Mouse (Mus musculus): ENCODE measurements around the gene Slc4a1.
"Not testable (repeated sequence)": the region's sequence is repeated elsewhere in the genome, so short reads cannot be mapped to it uniquely, and the experiment has no call there.

Gene Slc4a1

GRCm38 (mm10) chr11:102398007-102398825 lies 32.2 kb upstream of the Slc4a1 start:
- no peak for DNase-seq (ENCODE audit: low spot score)

- no peak for DNase-seq (ENCODE audit: low spot score)
Measured at GRCm38 (mm10) chr11:102396671-102397141, 30.7 kb upstream of the Slc4a1 start.

GRCm38 (mm10) chr11:102396263-102396662 lies 30.3 kb upstream of the Slc4a1 start:
- no peak for DNase-seq (ENCODE audit: low spot score)

DNA sequence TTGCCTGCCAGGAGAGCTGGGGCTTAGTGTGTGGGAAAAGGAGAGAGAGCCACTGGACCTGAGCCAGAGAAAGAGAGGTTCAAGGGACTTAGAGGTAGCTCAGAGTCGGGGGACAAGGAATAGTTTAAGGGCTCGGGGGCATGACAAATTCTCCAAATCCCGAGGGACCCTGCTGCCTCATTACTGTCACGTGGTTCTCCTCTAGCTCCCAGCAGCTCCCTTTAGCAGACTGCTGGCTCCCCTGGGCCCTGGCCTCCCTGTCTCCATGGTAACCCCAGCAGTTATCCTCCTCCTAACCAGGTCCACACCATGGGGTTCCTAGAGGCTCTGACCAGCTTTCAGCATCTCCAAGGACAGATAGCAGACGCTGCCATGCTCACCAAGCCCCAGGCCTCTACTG lies 29.2 kb upstream of the Slc4a1 start:
- DNase-seq (ENCODE audit: low spot score): no peak

DNA sequence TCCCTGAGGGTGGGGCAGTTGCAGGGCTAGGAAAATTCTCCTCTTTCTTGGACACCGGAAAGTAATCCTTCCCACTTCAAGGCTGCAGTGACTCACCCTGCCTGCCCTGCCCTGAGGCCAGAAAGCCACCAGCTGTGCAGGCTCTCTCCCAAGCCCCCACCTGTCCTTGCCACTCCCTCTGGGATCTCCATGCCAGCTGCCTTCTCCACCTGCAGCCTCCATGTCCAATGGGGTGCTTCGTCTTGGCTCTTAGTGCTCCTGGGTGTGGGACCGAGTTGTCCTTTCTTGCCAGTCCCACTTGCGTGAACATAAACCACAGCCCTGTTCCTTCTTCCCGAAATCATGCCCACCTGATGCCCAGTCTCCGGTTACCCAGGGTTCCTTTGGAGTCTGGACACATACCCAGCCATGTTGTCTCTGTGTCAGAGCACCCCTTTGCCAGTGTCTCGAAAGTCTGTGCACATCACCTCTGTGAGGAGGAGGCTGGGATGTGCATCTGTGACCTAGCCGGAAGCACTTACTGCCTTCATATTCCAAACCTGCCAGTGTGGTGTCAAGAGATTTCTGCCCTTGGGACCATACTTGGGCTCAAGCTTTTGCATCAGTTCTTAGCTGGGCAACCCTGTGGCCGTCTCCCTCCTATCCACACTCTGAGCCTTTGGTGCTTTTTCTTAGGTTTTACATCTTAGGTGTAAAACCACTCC lies 28.6 kb upstream of the Slc4a1 start:
- DNase-seq (ENCODE audit: low spot score): no peak

DNA sequence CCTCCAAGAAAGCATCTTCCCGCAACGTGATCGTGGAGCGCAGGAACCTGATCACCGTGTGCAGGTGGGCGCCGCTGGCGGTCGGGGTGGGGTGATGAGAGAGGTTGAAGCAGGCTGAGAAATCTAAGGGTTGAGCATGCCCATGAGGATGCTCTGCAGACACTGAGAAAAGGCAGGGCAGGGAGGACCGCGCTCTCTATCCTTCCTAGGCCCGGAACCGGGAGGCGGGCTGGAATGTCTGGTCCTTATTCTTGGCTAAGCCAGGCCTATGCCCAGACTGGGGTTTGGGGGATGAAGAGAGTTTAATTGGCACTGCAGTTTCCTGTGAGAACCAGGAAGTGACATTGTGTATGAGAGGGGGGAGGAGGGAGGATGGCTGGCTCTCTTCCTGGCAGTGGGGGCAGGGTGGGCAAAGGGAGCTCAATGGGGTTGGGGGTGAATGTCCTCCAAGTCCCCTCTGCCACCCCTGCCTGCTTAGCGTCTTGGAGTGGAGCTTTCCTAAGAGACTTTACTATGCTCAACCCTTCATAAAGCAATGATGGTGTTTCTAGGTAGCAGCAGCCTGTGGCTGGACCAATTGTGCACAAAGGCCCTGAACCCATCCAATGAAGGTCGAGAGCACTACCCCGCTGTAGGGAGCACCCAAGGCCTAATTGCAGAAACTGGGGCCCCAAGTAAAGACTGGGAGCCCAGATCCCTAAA lies 27.9 kb upstream of the Slc4a1 start:
- DNase-seq (ENCODE audit: low spot score): no peak

DNA sequence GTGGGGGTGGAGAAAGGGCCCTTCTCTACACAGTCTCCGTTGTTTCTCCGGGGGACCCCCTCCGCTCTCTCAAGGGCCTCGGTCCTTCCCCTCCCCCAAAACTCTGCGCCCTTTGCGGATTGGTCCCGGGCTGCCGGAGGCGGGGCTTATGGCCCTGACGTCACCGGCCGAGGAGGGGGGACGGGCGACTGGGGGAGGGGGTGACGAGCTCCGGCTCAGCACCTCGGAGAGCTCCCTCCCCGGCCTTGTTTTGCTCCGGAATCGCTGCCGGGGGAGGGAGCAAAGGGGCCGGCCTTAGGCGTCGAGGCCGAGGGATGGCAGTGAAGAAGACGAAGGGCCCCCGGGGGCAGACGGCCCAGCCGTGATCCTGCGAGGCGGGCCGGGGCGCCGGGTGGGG lies 27.2 kb upstream of the Slc4a1 start, which contains the start of gene Rundc3a:
TSS of gene Rundc3a (plus strand) at position 166 of the 397 bp plus-strand sequence.
- peak; percentile 65 for DNase-seq (ENCODE audit: low spot score)

DNA sequence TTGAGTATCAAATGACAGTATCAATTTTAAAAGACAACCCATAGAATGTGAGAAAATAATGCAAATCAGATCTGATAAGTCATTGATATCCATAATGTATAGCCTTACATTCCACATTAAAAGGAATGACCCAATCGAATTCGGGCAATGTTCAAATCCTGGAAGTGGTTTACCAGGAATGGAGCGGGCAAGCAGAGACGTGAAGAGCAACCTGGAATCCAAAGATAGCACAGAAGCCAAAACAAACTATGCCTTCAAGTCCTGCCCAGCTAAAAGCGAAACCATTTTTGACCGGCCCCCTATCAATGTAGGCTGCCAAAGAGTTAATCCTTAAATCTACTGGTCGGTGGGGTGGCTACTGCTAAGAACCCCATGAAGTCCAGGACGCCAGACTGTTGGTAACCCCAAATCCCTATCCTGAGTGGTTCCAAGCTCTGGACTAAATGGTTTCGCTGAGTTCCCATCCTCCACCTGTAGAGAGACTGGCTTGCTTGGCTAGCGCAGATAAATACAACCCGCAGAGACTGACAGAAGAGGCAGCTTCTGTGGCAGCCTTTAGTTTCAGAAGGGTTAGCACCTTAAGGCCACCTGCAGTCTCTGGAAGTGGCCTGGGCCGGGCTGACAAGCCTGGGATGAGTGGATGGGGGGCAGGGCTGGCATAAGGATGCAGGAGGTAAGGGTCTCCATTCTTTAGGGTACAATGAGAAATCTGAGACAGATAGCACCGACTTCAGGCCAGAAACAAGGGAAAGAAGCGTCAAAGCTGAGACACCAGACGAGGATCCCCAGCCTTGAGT lies 26.6 kb upstream of the Slc4a1 start:
- no peak for DNase-seq (ENCODE audit: low spot score)

GRCm38 (mm10) chr11:102389436-102389835 lies 23.4 kb upstream of the Slc4a1 start:
- not testable (repeated sequence) for DNase-seq (ENCODE audit: low spot score)

- no peak for DNase-seq (ENCODE audit: low spot score)
Measured at GRCm38 (mm10) chr11:102386121-102386520, 20.1 kb upstream of the Slc4a1 start.

GRCm38 (mm10) chr11:102385075-102385474 lies 19.1 kb upstream of the Slc4a1 start:
- no peak for DNase-seq (ENCODE audit: low spot score)

- DNase-seq (ENCODE audit: low spot score): no peak
Measured at GRCm38 (mm10) chr11:102384418-102384817, 18.4 kb upstream of the Slc4a1 start.

DNA sequence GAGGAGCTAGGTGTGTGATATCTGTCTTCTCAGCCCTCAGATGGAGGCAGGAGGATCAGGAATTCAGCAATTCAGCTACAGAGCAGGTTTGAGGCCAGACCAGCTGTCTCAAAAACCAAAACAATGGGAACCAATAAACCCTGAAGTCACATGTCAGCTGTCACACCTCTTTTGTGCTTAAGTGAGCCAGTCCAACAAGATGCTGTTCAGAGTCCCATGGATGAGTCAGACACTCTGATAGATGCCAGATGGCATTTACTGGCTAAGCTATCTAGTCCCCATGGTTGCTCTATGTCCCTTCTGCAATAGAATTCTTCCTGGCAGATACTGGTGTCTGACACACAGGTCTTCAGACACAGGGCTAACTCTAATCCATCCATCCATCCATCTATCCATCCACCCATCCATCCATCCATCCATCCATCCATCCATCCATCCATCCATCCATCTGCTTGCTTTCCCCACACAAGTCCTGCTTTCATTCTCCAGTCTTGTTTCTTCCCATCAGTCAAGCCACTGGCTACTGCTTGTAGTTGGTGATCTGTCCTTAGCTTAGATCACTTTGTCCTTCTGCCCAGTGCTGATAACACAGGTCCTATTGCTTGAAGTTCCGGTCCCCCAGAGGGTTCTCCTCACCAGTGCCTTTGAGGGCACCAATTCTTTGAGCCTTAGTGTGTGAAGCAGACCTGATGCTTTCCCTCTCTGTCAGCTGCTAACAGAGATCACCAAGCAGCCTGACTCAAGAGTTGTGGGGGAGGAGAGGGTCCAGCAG lies 17.5 kb upstream of the Slc4a1 start:
- no peak for DNase-seq (ENCODE audit: low spot score)

GRCm38 (mm10) chr11:102382794-102383193 lies 16.8 kb upstream of the Slc4a1 start:
- DNase-seq (ENCODE audit: low spot score): no peak

DNA sequence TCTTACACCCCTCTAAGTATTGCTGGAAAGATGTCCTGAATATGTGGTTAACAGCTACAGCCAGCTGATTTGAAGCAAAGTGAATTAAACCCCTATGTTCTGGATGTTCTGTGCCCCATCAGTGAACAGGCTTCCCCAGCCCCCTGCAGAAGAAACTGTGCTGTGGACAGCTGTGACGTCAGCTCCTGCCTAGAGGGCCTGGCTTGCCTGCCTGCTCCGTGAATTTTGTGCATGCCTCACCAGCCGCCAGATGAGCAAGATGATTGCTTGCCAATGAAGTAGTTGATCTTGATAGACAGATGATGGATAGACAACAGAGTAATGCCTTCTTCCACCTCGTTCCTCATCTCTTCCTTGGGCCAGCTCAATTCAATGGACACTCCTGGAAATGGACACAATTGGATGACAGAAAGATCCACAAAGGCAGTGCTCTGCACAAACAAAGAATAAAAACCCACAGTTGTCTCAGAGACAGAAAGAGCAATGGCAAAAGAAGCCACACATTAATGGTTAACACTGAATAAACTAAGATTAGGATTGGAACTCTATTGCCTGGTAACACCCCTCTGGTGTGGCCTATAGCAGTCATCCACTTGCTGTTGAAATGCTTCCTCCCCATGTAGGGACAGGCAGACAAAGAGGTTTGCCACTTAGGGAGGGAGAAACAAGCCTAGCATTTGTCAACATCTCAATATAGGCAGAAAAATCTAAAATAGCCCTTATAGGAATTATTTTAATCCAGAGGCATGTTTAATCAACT lies 15.5 kb upstream of the Slc4a1 start:
- DNase-seq (ENCODE audit: low spot score): no peak

DNA sequence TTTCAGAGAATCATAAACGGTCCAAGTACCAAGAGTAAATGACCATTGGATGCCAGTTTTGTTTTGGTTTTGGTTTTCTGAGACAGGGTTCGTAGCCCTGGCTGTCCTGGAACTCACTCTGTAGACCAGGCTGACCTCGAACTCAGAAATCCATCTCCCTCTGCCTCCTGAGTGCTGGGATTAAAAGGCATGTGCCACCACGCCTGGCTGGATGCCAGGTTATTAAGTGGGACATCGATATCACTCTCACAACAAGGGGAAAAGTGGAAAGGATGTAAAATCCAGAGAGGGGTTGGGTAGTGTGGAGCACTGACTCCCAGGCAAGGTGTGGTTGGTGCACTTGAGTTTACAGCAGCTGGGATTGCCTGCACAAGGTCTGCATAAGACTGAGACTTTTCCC lies 14.1 kb upstream of the Slc4a1 start:
- DNase-seq (ENCODE audit: low spot score): no peak

GRCm38 (mm10) chr11:102377186-102377585 lies 11.2 kb upstream of the Slc4a1 start:
- DNase-seq (ENCODE audit: low spot score): no peak

DNA sequence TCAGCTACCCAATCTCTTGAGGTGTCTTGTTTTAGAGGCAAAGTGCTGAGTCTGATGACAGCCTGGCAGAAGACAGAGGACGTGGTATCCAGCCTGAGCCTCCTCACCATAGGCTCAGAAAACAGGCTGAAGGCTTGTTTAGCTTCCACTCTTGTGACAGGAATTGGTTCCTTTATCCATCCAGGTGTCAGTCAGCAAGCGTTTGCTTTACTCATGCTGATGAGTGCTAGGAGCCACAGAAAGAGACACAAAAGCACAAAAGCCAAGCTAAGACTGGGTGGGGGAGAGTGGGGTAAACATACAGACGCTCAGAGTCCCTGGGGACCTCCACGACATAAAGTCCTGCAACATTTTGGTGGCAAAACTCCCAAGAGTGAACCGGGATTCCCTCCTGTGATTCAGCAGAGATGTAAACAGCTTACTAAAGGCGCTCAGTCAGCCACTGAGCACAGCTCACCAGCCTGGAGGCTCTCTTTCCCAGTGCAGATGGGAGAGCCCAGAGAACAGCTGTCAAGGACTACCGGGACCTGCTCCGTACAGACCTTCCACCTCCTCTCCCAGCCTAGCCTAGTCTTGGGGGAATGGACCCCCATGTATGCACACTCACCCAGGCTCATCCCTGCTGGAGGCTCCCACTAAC lies 10.3 kb upstream of the Slc4a1 start:
- DNase-seq (ENCODE audit: low spot score): no peak

All from lung, postnatal 25 days (tissue).